Mouse (Mus musculus) intestine, embryonic 14.5 days (tissue): Measurements from ENCODE around the gene 4930583I09Rik. TPM values are rescaled to one million over a fixed set of nuclear protein-coding genes. Genes with fewer than 3 reads are reported as not detected.

Experiments used
- ATAC-seq: fragments of 200-750 bp; cut with Nextera tagmentation; replicated peaks from 2 replicates; pipeline ENCODE4 v1.8.0; 2017; ENCODE audit warnings: low read depth, moderate number of reproducible peaks, moderate TSS enrichment, moderate library complexity; ENCODE audit not compliant: low FRiP score, low TSS enrichment
- DNase-seq: peaks from one replicate; pipeline ENCODE4 v3.0.0-alpha.2; 2018; ENCODE audit warnings: low spot score
- H3K27ac ChIP-seq: fragments of 300-500 bp; sonication (generic); 2 replicates; pipeline ENCODE4 v1.5.1; 2014; ENCODE audit warnings: low read depth, mild to moderate bottlenecking, control low read depth
- H3K27me3 ChIP-seq: fragments of 300-500 bp; sonication (generic); replicated peaks from 2 replicates; pipeline ENCODE4 v1.6.1; 2014; ENCODE audit warnings: low read length, control low read depth; ENCODE audit not compliant: control insufficient read depth, insufficient read depth
- H3K36me3 ChIP-seq: fragments of 300-500 bp; sonication (generic); 2 replicates; pipeline ENCODE4 v1.6.1; 2014; ENCODE audit warnings: low read length, control low read depth; ENCODE audit not compliant: control insufficient read depth, insufficient read depth
- H3K4me1 ChIP-seq: fragments of 300-500 bp; sonication (generic); replicated peaks from 2 replicates; pipeline ENCODE4 v1.6.1; 2014; ENCODE audit warnings: low read length, control low read depth, mixed read lengths; ENCODE audit not compliant: control insufficient read depth, insufficient read depth
- H3K4me2 ChIP-seq: fragments of 300-500 bp; sonication (generic); 2 replicates; pipeline ENCODE4 v1.6.1; 2014; ENCODE audit warnings: low read length
- H3K4me3 ChIP-seq: fragments of 300-500 bp; sonication (generic); 2 replicates; pipeline ENCODE4 v1.5.1; 2014; ENCODE audit warnings: low read depth, low read length, control low read depth, mixed read lengths
- H3K9ac ChIP-seq: fragments of 300-500 bp; sonication (generic); 2 replicates; pipeline ENCODE4 v1.6.1; 2014; ENCODE audit warnings: mild to moderate bottlenecking, low read length
- H3K9me3 ChIP-seq: fragments of 300-500 bp; sonication (generic); 2 replicates; pipeline ENCODE4 v1.6.1; 2016; ENCODE audit warnings: low read length, control low read depth; ENCODE audit not compliant: control insufficient read depth
- WGBS: fragments of 180-500 bp; shearing (Covaris S2); extraction: QIAGEN DNeasy Blood & Tissue Kit; methylation state at CpG from one replicate; pipeline ENCODE4 v1.1.7; 2014; 5-methylcytosine and 5-hydroxymethylcytosine counted together
- polyA plus RNA-seq: library from polyadenylated mRNA; unstranded; fragments of >200 nt; fragmentation: Nextera tagmentation; extraction: Ambion mirVana; gene quantifications from 2 replicates; pipeline ENCODE4 v1.2.1, GENCODE M21; 2014

Gene 4930583I09Rik
- polyA plus RNA-seq, 1 experiment from 2014 or later, result not detected

DNA sequence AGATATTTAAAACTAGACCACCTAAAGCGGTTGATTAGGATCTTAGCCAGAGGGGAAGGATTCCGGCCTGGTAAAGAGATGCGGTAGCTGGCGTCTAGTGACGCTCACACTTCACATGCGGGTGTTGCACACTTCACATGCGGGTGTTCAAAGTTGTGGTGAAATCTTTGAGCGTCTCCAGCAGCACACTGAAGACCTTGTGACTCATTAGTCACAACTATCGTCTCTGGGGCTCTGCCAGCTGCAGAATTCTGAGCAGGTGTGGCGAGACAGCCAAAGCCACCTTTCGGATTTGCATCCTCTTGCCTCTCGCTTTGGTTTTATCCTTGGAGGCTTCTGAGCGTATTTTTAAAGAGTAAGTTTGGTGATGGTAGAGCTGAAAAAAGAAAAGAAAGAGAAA lies 47.6 kb downstream of the 4930583I09Rik start:
- Histone ChIP-seq H3K4me2 (no peak overlapping the region), H3K36me3 (no peaks in the 10 kb centered on the region), H3K4me1 (no peaks in the 10 kb centered on the region), H3K27ac (no peak overlapping the region), H3K27me3 (no peaks in the 10 kb centered on the region), H3K9ac (no peak overlapping the region), H3K9me3 (no peaks in the 10 kb centered on the region), H3K4me3 (no peak overlapping the region)
- ATAC-seq (no peak), DNase-seq (no peak)
- WGBS, result 89% methylated on average over 13 of the region's 13 CpGs

DNA sequence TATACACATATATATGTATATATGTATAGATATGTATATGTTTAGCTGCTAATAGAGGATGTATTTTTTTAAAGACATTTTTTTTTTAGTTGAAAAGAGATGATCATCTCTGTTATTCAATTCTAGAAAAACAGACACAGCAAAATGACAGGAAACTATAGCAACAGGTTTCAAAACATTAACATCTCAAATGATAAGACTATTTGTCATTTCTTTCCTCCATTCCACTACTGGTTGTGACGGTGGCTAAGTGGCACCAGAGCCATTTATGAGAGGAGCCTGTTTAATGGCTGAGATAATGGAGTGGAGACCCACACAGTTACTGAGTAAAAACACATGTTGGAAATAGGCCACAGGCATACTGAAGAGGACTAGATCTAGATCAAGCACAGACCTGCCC lies 49.9 kb downstream of the 4930583I09Rik start:
- ATAC-seq (no peak), DNase-seq (no peak)
- 16% methylated on average over 1 of the region's 1 CpGs for WGBS
- H3K9me3 ChIP-seq, result no peaks in the 10 kb centered on the region
- H3K4me1 ChIP-seq, result no peaks in the 10 kb centered on the region
- H3K4me3 ChIP-seq, result no peak overlapping the region
- no peaks in the 10 kb centered on the region for H3K27me3 ChIP-seq
- no peak overlapping the region for H3K27ac ChIP-seq
- H3K36me3 ChIP-seq, result no peaks in the 10 kb centered on the region
- H3K4me2 ChIP-seq, result no peak overlapping the region
- no peak overlapping the region for H3K9ac ChIP-seq

Other genes with a start within 250 kb of the 4930583I09Rik start
- 12.6 and 12.8 TPM in 2 replicates for gene Man2a1, start 235.3 kb downstream of the 4930583I09Rik start, polyA plus RNA-seq